Mouse (Mus musculus): ENCODE measurements around the gene Arl16. TPM values are rescaled to one million over a fixed set of nuclear protein-coding genes. Genes with fewer than 3 reads are reported as not detected.

The Arl16 gene
- polyA plus RNA-seq, 1 experiment from 2014 or later, result 43.8 TPM

DNA sequence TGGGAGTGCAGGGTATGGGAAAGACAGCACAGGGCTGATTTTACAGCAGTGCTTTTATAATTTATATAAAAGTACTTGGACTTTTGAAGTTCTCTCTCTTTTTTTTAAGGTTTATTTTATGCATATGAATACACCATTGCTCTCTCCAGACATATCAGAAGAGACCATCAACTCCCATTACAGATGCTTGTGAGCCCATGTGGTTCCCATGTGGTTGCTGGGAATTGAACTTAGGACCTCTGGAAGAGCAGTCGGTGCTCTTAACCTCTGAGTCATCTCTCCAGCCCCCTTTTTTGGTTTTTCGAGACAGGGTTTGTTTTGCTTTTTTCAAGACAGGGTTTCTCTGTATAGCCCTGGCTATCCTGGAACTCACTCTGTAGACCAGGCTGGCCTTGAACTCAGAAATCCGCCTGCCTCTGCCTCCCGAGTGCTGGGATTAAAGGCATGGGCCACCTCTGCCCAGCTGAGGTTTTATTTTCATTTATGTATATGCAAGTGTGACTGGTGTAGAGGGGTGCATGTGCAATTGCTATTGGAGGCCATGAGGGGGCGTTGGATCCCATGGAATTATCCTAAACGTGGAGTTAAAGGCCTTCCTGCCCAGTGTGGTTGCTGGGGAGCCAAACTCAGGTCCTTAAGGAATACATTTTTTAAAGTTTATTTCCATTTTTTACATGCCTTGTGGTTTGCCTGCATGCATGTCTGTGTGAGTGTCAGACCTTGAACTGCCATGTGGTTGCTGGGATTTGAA lies 8.4 kb downstream of the Arl16 start:
- no peak for ATAC-seq (ENCODE audit: borderline replicate concordance, extremely low read depth, low FRiP score, low TSS enrichment)
- H3K9ac ChIP-seq, result peak overlapping the region; percentile 93
- H3K27me3 ChIP-seq, result no peaks in the 10 kb centered on the region
- peak overlapping the region; percentile 90 for H3K4me2 ChIP-seq
- peaks cover 44% of the 10 kb centered on the region for H3K36me3 ChIP-seq
- peak overlapping the region; percentile 87 for H3K4me3 ChIP-seq
- H3K27ac ChIP-seq, result no peak overlapping the region
- 60% methylated on average over 6 of the region's 6 CpGs for WGBS
- H3K9me3 ChIP-seq, result no peaks in the 10 kb centered on the region
- peaks cover 20% of the 10 kb centered on the region for H3K4me1 ChIP-seq

DNA sequence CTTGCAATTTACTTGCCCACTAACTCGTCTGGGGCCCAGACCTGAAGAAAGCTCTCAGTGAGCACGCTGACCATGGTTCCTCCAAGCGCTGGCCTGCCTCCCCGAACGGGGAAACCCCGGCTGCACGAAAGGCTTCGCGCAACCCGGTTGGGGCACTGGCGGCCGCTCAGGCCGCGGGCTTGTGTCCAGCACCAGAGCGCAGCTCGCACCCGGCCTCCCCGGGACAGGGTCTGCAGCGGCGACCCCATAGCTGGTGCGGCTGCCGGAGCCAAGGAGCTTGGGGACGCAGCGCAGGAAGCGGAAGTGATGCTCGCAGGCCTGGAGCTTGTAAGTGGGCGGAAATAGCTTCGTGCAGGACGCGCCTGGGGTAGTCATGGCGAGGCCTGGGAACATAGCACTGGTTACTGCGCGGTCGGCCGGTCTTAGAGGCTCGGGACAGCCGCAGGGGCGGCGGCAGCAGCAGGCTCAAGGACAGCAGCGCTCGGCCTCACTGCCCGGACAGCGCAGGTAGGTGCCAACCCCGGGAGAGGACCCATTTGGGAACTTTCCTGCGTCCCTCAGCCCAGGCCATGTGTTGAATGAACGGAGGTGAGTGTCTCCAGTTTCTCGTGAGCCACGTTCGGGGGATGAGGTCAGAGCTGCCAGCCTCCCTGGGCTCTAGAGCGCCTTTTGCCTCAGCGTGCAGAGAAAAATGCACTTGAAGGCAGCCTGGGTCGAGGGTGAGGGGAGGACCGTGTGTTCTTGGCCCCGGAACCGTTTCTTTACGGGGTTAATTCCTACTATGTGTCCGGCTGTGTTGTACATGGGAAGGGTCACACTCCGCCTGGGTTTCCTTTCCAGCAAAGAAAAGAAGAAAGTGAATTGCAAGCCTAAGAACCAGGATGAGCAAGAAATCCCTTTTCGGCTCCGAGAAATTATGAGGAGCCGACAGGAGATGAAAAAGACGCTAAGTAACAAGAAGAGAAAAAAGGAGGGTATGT lies 9.3 kb downstream of the Arl16 start, which contains the start of the genes Oxld1 and Ccdc137:
Gene Oxld1, minus strand, starts transcription at position 297 of the 980 bp plus-strand sequence.
Gene Ccdc137, plus strand, starts transcription at position 344 of the 980 bp plus-strand sequence.
- peaks cover 20% of the 10 kb centered on the region for H3K4me1 ChIP-seq
- peak within 1 kb of the TSS; percentile 73 for H3K27ac ChIP-seq
- WGBS, result 3% methylated on average over 62 of the region's 62 CpGs
- peaks cover 38% of the 10 kb centered on the region for H3K36me3 ChIP-seq
- H3K27me3 ChIP-seq, result no peaks in the 10 kb centered on the region
- peak within 1 kb of the TSS; percentile 90 for H3K4me2 ChIP-seq
- peak within 1 kb of the TSS; percentile 93 for H3K9ac ChIP-seq
- no peaks in the 10 kb centered on the region for H3K9me3 ChIP-seq
- peak within 1 kb of the TSS; percentile 87 for H3K4me3 ChIP-seq
- peak; percentile 91 for ATAC-seq (ENCODE audit: borderline replicate concordance, extremely low read depth, low FRiP score, low TSS enrichment)

DNA sequence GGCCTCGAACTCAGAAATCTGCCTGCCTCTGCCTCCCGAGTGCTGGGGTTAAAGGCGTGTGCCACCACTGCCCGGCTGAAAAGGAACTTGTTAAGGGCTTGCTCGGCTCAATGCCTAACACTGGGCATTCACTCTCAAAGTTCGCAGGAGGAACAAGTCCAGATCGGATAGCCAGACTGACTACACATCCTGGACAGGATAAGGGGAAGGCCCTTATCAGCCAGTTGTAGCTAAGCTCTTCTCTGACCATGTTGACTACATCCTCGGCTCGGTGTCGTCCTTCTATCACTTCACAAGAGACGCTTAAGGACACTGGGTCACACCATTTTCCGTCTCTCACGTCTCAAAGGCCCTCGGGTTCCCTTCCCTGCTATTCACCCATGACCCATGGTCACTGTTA lies 10.0 kb downstream of the Arl16 start:
- no peaks in the 10 kb centered on the region for H3K9me3 ChIP-seq
- 18% methylated on average over 14 of the region's 14 CpGs for WGBS
- no peak for ATAC-seq (ENCODE audit: borderline replicate concordance, extremely low read depth, low FRiP score, low TSS enrichment)
- H3K27me3 ChIP-seq, result no peaks in the 10 kb centered on the region
- H3K9ac ChIP-seq, result peak overlapping the region; percentile 93
- H3K36me3 ChIP-seq, result peaks cover 31% of the 10 kb centered on the region
- peak overlapping the region; percentile 90 for H3K4me2 ChIP-seq
- H3K4me3 ChIP-seq, result peak overlapping the region; percentile 87
- H3K4me1 ChIP-seq, result peaks cover 20% of the 10 kb centered on the region
- H3K27ac ChIP-seq, result peak overlapping the region; percentile 73

- H3K4me2 ChIP-seq, result no peak overlapping the region
- H3K9ac ChIP-seq, result no peak overlapping the region
- H3K27ac ChIP-seq, result no peak overlapping the region
- peaks cover 13% of the 10 kb centered on the region; the same call in 1 of the 2 replicates for H3K36me3 ChIP-seq
- H3K4me3 ChIP-seq, result no peak overlapping the region
- H3K4me1 ChIP-seq, result peaks cover 20% of the 10 kb centered on the region
- no peaks in the 10 kb centered on the region for H3K27me3 ChIP-seq
- no peak for ATAC-seq (ENCODE audit: borderline replicate concordance, extremely low read depth, low FRiP score, low TSS enrichment)
- H3K9me3 ChIP-seq, result no peaks in the 10 kb centered on the region
- 88% methylated on average over 7 of the region's 7 CpGs for WGBS
Observed at GRCm38 (mm10) chr11:120455413-120455812, 12.0 kb downstream of the Arl16 start.

DNA sequence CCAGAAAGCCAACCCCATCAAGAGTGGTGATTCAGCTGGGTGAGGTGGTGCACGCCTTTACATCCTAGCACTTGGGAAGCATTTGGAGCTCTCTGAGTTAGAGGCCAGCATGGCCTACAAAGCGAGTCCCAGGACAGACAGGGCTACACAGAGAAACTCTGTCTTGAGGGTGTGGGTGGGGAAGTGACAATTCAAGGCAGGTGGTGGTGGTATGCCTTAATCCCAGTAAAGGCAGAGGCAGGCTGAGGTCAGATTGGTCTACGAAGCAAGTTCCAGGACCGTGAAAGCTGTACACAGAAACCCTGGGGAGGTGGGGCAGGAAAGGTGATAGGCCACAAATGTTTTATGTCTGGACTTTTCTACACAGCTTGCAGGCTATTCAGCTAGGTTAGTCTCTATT lies 12.4 kb downstream of the Arl16 start:
- Histone ChIP-seq H3K9me3 (no peaks in the 10 kb centered on the region), H3K27ac (no peak overlapping the region)
- WGBS, result 88% methylated on average over 4 of the region's 4 CpGs

GRCm38 (mm10) chr11:120453306-120453705 lies 14.1 kb downstream of the Arl16 start, which contains the start of gene Pde6g:
Pde6g (minus strand) TSS chr11:120453500.
- ATAC-seq (ENCODE audit: borderline replicate concordance, extremely low read depth, low FRiP score, low TSS enrichment), result no peak
- Histone ChIP-seq H3K36me3 (peaks cover 3% of the 10 kb centered on the region; the same call in 1 of the 2 replicates), H3K27ac (no peak within 1 kb of the TSS), H3K4me1 (peaks cover 9% of the 10 kb centered on the region), H3K9me3 (no peaks in the 10 kb centered on the region), H3K9ac (no peak within 1 kb of the TSS), H3K4me3 (no peak within 1 kb of the TSS), H3K4me2 (no peak within 1 kb of the TSS), H3K27me3 (no peaks in the 10 kb centered on the region)
- 85% methylated on average over 4 of the region's 4 CpGs for WGBS

More for the DNA sequence above, 12.4 kb downstream of the Arl16 start:
- no peaks in the 10 kb centered on the region for H3K27me3 ChIP-seq
- no peak overlapping the region for H3K4me2 ChIP-seq
- peaks cover 11% of the 10 kb centered on the region; the same call in 1 of the 2 replicates for H3K36me3 ChIP-seq
- peaks cover 20% of the 10 kb centered on the region for H3K4me1 ChIP-seq
- no peak overlapping the region for H3K9ac ChIP-seq
- ATAC-seq (ENCODE audit: borderline replicate concordance, extremely low read depth, low FRiP score, low TSS enrichment), result no peak
- H3K4me3 ChIP-seq, result no peak overlapping the region

- Histone ChIP-seq H3K27ac (no peak overlapping the region), H3K9me3 (no peaks in the 10 kb centered on the region), H3K36me3 (peaks cover 3% of the 10 kb centered on the region; the same call in 1 of the 2 replicates), H3K4me1 (peaks cover 7% of the 10 kb centered on the region), H3K4me3 (no peak overlapping the region), H3K4me2 (no peak overlapping the region), H3K27me3 (no peaks in the 10 kb centered on the region), H3K9ac (no peak overlapping the region)
- 68% methylated on average over 3 of the region's 3 CpGs for WGBS
- no peak for ATAC-seq (ENCODE audit: borderline replicate concordance, extremely low read depth, low FRiP score, low TSS enrichment)
Observed at GRCm38 (mm10) chr11:120452246-120452645, 15.2 kb downstream of the Arl16 start.

GRCm38 (mm10) chr11:120447179-120447578 lies 20.2 kb downstream of the Arl16 start:
- 63% methylated on average over 7 of the region's 7 CpGs for WGBS
- Histone ChIP-seq H3K27ac (no peak overlapping the region), H3K4me1 (no peaks in the 10 kb centered on the region), H3K9me3 (no peaks in the 10 kb centered on the region), H3K4me2 (no peak overlapping the region), H3K27me3 (no peaks in the 10 kb centered on the region), H3K4me3 (no peak overlapping the region), H3K36me3 (no peaks in the 10 kb centered on the region), H3K9ac (no peak overlapping the region)
- no peak for ATAC-seq (ENCODE audit: borderline replicate concordance, extremely low read depth, low FRiP score, low TSS enrichment)

DNA sequence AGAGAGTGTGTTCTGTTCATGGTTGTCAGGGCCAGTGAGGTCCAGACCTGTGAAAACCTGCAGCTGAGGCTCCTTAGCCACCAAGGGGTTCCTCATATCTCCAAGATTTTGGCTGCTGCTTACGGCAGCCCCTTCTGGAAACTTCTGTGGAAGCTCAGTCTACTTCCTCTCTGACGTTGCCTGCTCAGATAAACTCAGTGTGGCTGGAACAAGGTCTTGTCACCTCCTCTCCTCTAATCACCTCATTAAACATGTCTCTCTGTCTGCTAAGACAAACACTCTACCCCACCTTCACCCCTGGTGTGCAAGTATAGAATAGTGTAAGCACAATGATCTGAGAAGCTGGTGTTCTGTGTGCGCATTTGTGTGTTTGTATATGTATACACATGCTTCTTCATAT lies 21.9 kb downstream of the Arl16 start:
- H3K27me3 ChIP-seq, result no peaks in the 10 kb centered on the region
- H3K36me3 ChIP-seq, result no peaks in the 10 kb centered on the region
- H3K9me3 ChIP-seq, result no peaks in the 10 kb centered on the region
- no peak overlapping the region for H3K9ac ChIP-seq
- no peak overlapping the region for H3K4me3 ChIP-seq
- no peak for ATAC-seq (ENCODE audit: borderline replicate concordance, extremely low read depth, low FRiP score, low TSS enrichment)
- WGBS, result 39% methylated on average over 3 of the region's 3 CpGs
- H3K27ac ChIP-seq, result no peak overlapping the region
- no peaks in the 10 kb centered on the region for H3K4me1 ChIP-seq
- H3K4me2 ChIP-seq, result no peak overlapping the region

GRCm38 (mm10) chr11:120444106-120444505 lies 23.3 kb downstream of the Arl16 start:
- Histone ChIP-seq H3K4me2 (no peak overlapping the region), H3K9me3 (no peaks in the 10 kb centered on the region), H3K27ac (no peak overlapping the region), H3K9ac (no peak overlapping the region), H3K4me3 (no peak overlapping the region), H3K27me3 (no peaks in the 10 kb centered on the region), H3K36me3 (no peaks in the 10 kb centered on the region), H3K4me1 (no peaks in the 10 kb centered on the region)
- no peak for ATAC-seq (ENCODE audit: borderline replicate concordance, extremely low read depth, low FRiP score, low TSS enrichment)
- 69% methylated on average over 6 of the region's 6 CpGs for WGBS

DNA sequence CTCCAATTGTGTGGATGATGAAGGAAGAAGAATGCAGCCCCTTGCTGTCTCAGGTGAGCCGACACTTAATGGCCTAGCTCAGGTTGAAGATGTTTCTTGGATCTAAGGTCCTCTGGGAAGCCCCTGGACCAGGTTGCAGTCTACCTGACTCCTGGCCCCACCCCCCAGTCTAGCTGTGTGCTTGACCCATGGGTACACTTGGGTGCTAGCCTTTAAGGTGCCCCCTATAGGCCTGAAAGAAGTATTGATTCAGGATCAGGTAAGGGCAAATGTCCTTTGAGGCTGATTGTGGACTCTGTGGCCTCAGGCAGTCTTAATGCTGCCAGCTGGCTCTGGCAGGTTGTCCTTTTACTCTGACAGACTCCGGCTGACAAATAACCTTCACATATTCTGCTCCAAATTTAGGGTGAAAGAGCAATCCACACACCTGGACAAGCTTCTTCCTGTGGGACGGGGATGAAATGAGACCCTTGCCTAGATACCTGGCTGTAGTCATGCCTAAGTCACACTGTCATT lies 24.6 kb downstream of the Arl16 start:
- Histone ChIP-seq H3K4me3 (no peak overlapping the region), H3K27me3 (no peaks in the 10 kb centered on the region), H3K4me2 (no peak overlapping the region), H3K36me3 (no peaks in the 10 kb centered on the region), H3K9ac (no peak overlapping the region), H3K4me1 (no peaks in the 10 kb centered on the region), H3K9me3 (no peaks in the 10 kb centered on the region), H3K27ac (no peak overlapping the region)
- 85% methylated on average over 3 of the region's 3 CpGs for WGBS
- no peak for ATAC-seq (ENCODE audit: borderline replicate concordance, extremely low read depth, low FRiP score, low TSS enrichment)

Measured in lung, embryonic 15.5 days (tissue).